Mouse (Mus musculus) kidney, adult 8-10 months (tissue): ENCODE measurements around the gene Nol9.
"Not testable (repeated sequence)": the region's sequence is repeated elsewhere in the genome, so short reads cannot be mapped to it uniquely, and the experiment has no call there.

Source experiments
- DNase-seq, 2 experiments: peaks; one replicate each; pipeline ENCODE4 v3.0.0; 2022

The Nol9 gene

DNA sequence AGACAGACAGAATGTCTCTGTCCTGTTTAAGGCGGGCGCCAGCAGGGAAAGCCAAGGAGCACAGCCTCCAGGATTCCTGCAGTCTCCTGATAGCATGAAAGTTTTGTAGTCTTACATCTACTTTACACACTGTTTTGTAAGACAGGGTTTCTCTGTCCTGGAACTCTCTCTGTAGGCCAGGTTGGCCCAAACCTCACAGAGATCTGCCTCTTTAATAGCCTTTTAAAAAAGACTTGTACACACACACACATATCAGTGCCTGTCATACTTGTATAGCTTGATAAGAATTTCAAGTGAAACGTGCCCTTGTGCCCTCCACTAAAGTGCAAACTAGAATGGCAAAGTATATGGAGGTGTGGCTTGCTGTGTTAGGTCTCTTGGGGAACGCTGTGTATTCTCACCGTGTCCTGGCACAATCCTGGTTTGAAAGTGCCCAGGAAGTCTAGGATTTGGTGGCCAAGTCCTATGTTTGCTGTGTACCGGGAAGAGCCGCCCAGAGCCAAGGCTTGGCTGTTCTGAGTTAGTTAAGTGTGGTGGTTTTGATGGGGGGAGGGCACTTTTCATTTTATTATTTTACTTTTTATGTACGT is 27.9 kb upstream of the Nol9 start:
- DNase-seq: no peak

DNA sequence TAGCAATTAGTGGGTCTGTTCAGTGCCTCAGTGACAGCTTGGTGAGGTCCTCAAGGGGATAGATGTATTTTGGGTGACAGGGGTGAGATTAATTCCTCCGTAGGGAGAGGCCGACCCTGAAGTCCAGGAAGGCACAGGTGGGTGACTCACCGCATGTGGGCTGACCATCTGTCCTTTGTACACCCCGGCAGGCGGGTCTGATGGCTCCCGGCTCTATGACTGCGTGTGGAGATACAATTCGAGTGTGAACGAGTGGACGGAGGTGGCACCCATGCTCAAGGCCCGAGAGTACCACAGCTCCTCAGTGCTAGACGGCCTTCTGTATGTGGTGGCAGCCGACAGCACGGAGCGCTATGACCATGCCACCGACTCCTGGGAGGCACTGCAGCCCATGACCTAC is 27.0 kb upstream of the Nol9 start:
- no peak for DNase-seq

GRCm38 (mm10) chr4:152013036-152013813 is 25.9 kb upstream of the Nol9 start:
- DNase-seq: peak; percentile 75 to 81

DNA sequence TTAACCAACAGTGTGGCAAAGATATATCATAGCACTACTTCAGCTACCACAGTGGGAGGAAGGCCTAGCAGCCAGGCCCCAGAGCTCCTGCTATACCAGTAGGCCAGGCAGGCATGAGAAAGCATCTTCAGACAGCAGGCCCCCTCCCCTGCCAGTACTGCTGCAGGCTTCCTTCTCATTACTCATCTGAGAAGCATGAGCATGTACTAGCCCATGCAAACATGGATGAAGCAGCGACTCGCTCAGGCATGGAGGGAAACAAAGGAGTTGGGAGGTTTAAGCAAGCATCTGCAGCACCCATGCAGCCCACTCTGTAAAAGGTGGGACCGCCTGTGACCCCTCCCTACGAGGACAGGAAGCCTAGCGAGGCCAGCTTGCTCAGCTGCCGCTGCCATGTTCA is 20.0 kb upstream of the Nol9 start:
- no peak for DNase-seq

DNA sequence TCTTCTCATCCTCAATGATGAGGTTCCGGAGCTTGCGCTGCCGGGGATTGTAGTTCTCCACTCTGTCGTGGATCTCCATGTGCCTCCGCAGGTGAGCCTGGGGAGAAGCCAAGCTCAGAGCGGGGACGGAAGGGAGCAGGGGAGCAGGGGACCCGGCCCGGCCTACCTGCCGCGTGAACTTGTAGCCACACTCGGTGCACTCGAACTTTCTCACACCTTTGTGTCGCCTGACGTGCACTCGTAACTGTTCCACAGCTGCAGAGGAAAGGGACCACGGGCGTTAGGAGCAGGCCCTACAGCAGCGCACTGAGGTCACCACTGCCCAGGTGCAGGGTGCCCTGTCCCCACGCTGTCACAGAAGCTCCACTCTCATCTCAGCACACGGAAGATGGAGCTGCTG is 19.1 kb upstream of the Nol9 start:
- DNase-seq: no peak

- DNase-seq: no peak
These were observed 17.5 kb upstream of the Nol9 start for GRCm38 (mm10) chr4:152021568-152022097.

GRCm38 (mm10) chr4:152022506-152022905 is 16.6 kb upstream of the Nol9 start:
- no peak for DNase-seq

DNA sequence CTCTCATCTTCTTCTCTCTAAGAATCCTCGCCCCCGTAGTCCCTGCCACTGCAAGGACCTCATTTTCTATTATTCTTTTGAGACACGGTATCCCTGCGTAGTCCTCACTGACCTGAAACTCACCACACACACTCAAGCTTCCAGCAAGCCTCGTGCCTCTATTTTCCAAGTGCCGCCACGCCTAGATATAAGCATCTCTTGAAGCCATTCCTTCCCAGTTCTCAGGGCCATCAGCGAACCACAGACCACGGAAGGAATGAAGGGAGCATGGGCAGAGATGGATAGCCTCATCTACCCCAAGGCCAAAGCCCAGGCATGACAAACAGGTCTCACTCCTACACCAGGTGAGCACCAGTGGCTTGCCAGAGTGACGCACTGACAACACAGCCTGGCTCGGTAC is 14.6 kb upstream of the Nol9 start:
- DNase-seq: no peak

DNA sequence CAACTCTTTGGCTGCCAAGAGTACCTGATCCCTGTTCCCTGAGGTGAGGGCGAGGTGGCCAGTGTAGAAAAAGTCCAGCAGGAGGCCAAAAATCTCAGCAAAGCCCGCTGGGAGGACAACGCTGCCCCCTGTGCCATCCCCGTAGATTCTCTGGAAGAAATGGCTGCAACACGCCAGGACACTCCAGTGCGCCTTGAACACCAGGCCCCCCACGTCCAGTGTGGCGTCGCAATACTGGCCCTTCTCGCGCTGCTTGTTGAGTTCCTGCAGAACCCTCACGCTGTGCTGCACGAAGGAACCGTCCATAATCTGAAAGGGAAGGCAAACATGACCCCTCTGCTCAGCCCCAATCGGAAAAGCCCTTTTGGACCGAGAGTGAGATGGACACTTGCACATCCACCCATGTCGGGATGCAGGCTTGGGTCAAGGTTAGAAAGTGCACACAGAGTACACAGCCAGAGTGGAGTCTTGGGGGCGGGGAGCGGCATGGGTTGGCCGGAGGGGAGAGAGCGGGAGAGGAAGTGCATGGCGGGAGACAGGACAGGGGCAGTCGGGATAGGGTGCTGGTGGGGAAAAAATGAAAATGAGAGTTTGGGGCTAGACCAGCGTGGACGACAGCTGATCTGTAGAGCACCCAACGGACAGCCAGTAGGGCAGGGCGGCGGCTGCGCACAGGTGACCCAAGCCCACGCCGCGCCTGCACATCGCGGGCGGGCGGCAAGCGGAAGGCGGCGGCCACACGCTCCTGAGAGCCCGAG is 12.2 kb upstream of the Nol9 start:
- DNase-seq: no peak

- peak; percentile 98 for DNase-seq
These were observed 11.6 kb upstream of the Nol9 start, which contains the start of gene Zbtb48 for GRCm38 (mm10) chr4:152027524-152027923. Gene Zbtb48, minus strand, starts transcription at chr4:152027671.

- no peak for DNase-seq
These were observed 10.7 kb upstream of the Nol9 start for GRCm38 (mm10) chr4:152028456-152028855.

GRCm38 (mm10) chr4:152029087-152029486 is 10.0 kb upstream of the Nol9 start:
- no peak for DNase-seq

DNA sequence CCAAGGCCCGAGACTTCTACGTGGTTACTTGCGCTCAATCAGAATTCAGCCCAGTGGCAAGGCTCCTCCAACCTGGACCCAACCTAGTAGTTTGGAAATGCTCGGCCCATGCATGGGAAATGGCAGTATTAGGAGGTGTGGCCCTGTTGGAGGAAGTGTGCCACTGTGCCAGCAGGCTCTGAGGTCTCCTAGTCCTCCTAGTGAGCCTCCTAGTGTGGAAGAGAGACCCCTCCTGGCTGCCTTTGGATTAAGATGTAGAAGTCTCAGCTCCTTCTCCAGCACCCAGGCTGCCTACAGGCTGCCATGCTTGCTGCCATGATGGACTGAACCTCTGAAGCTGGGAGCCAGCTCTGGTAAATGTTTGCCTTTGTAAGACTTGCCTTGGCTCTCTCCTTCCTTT is 9.1 kb upstream of the Nol9 start:
- DNase-seq: no peak

- no peak for DNase-seq
These were observed 6.2 kb upstream of the Nol9 start for GRCm38 (mm10) chr4:152032922-152033321.

DNA sequence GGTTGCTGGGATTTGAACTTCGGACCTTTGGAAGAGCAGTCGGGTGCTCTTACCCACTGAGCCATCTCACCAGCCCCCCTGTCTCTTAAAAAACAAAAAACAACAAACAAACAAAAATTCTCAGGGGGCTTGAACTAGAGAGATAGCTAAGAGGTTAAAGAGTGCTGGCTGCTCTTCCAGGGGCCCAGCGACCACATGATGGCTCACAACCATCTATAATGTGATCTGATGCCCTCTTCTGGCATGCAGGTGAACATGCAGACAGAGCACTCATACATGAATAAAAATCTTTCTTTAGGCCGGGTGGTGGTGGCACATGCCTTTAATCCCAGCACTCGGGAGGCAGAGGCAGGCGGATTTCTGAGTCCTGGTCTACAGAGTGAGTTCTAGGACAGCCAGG is 2.7 kb upstream of the Nol9 start:
- not testable (repeated sequence) for DNase-seq

- no peak for DNase-seq
These were observed 716 bp upstream of the Nol9 start, which contains the start of gene Tas1r1 for GRCm38 (mm10) chr4:152038225-152038984. Gene Tas1r1, minus strand, starts transcription at chr4:152038568.

DNA sequence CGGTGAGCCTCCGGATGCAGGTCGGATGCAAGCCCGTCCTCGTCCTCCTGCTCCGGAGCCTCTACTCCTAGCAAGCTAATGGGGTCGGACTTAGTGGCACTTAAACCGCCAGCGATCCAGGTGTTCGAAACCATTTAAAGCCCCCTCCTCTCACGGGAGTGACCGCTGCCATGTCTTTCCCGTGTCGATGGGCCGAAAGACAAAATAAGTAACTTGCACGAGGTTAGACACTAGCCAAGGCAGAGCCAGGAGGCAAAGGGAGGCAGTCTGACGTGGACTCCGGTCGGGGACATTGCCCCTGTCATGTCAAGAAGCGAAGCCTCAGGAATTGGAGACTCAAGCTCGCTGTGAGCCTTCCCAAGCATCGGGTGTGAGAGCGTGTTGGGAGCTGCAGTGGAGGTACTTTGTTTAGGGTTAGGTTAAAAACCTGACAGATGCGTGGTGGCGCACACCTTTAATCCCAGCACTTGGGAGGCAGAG is 750 bp downstream of the Nol9 start:
- DNase-seq: no peak

DNA sequence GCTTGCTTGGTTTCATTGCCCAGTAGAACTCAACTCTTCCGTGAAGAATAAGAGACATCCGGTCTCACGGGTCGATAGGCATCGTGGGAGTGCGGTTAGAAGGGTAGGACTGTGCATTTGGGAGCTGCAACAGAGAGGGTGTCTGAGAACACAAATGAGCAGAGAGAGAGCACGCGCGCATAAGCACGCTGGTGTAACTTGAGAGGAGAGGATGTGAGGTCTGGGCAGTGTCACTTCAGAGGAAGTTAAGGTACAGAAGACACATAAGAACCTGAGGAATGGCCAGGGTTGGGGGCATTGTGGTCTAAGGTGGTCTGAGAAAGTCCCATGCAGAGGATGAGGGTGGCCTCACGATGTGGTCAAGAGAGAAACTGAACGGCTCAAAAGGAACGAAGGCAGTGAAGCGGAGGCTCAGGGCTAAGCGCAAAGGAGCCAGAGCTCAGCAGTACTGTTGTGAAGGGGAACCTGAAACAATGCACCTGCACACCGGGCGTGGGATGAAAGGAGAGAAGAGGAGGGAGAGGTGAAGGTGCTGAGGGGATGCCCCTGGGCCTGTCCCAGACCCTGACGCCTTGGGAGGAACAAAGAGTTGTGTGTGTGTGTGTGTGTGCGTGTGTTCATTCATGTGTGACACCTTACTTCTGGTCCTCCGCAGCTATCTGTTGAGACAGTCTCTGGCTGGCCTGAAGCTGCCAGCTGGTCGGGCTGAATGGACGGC is 3.0 kb downstream of the Nol9 start:
- no peak for DNase-seq

DNA sequence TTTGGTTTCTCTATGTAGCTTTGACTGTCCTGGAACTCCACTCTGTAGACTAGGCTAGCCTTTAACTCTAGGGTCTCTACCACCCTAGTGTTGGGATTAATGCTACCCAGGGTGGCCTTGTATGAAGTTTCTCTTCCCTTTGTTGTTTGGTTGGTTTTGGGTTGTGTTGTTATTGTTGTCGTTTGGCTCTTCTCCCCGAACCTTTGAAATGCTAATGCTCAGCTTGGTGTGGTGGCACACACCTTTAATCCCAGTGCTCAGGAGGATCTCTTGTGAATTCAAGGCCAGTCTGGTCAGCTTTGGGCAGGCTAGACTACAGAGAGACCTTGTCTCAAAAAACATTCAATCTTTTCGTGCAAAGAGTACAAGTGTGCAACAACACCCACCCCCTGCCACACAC is 4.0 kb downstream of the Nol9 start:
- no peak for DNase-seq

DNA sequence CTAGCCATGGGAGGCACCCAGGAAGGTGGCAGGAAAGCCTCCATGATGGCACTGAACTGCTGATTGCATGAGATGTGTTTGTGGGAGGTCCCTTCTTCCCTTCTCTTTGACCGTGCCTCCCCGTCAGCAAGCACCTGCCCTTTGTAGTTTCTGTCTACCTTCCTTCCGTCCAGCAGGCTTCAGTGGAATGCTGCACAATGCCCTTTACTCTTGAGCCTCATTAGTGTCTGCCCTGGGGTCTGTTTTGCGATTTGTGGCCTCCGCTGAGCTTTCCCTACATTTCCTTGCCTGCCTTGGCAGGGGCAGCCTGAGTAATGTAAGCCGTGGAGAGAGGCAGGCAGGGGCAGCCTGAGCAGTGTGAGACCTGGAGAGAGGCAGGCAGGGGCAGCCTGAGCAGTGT is 5.5 kb downstream of the Nol9 start:
- DNase-seq: peak; percentile 51 to 55

DNA sequence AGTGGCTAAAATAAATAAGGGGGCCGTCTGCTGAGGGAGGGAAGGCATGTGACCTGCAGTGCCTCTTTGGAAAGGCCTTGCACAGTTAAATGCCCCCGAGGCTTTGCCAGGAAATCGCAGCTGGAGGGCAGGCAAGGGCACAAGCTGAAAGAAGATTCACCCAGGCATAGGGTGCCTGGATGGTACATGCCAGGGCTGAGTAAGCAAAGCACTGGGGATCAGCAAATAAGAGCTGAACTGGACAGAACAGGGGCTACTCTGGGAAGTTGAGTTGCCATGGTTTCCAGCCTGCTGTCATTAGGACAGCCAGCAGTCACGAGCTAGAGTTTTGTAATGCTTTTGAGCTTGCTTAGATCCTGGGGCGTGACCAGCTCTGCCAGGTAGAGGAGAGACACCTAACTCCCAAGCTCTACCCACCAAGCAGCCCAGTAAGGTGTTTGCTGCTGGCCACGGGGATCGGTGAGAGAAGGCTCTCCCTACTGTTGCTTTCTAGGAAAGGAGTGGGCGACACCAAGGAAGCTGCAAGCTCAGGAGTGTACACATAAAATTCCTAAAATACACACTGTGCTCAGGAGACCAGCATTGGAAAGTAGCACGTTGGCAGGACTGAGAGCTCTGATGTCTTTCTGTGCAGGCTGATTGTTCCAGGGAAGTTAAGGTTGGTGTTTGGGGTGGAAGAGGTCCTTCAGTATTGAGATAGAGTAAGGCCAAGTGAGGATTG is 23.4 kb downstream of the Nol9 start:
- peak; percentile 75 to 85 for DNase-seq
